Mouse (Mus musculus) heart, embryonic 14.5 days (tissue): ENCODE data around the gene Jtb. TPM values are rescaled to one million over a fixed set of nuclear protein-coding genes. Genes with fewer than 3 reads are reported as not detected.

ENCODE experiments used
- ATAC-seq: fragments of 200-750 bp; cut with Nextera tagmentation; 2 replicates; pipeline ENCODE4 v1.8.0; 2017; ENCODE audit warnings: low read depth, moderate TSS enrichment; ENCODE audit not compliant: insufficient number of reproducible peaks, insufficient read depth, low FRiP score
- H3K27ac ChIP-seq, 2 experiments: fragments of 200-500 bp in 1 of 2; fragments of 300-500 bp in 1 of 2; sonication (generic) in 1 of 2; replicated peaks in 1 of 2; 2 replicates each; pipeline ENCODE4 v1.5.1; 2012 to 2014; ENCODE audit warnings: low read depth in 2 of 2, low read length in 2 of 2, control low read depth in 1 of 2, mild to moderate bottlenecking in 1 of 2, mixed read lengths in 1 of 2; ENCODE audit not compliant: control insufficient read depth in 1 of 2, insufficient read depth in 1 of 2
- H3K27me3 ChIP-seq: fragments of 300-500 bp; sonication (generic); 2 replicates; pipeline ENCODE4 v1.6.1; 2014; ENCODE audit warnings: mild to moderate bottlenecking, low read length, control low read depth; ENCODE audit not compliant: control insufficient read depth, insufficient read depth
- H3K36me3 ChIP-seq: fragments of 300-500 bp; sonication (generic); 2 replicates; pipeline ENCODE4 v1.6.1; 2014; ENCODE audit warnings: mild to moderate bottlenecking, control low read depth, low read length, mixed read lengths; ENCODE audit not compliant: control insufficient read depth, insufficient read depth
- H3K4me1 ChIP-seq, 2 experiments: fragments of 200-500 bp in 1 of 2; fragments of 300-500 bp in 1 of 2; sonication (generic) in 1 of 2; 2 replicates each; pipeline ENCODE4 v1.6.1; 2012 to 2014; ENCODE audit warnings: low read length in 2 of 2, control low read depth in 1 of 2, mixed read lengths in 1 of 2; ENCODE audit not compliant: control insufficient read depth in 2 of 2, insufficient read depth in 2 of 2
- H3K4me2 ChIP-seq: fragments of 300-500 bp; sonication (generic); 2 replicates; pipeline ENCODE4 v1.6.1; 2014; ENCODE audit warnings: mild to moderate bottlenecking, low read length
- H3K4me3 ChIP-seq, 2 experiments: fragments of 200-500 bp in 1 of 2; fragments of 300-500 bp in 1 of 2; sonication (generic) in 1 of 2; 2 replicates each; pipeline ENCODE4 v1.5.1; 2012 to 2014; ENCODE audit warnings: low read length in 2 of 2, mild to moderate bottlenecking in 2 of 2, control low read depth in 1 of 2, low read depth in 1 of 2, moderate library complexity in 1 of 2; ENCODE audit not compliant: control insufficient read depth in 1 of 2, insufficient read depth in 1 of 2
- H3K9ac ChIP-seq: fragments of 300-500 bp; sonication (generic); 2 replicates; pipeline ENCODE4 v1.6.1; 2014; ENCODE audit warnings: mild to moderate bottlenecking, low read length
- H3K9me3 ChIP-seq: fragments of 300-500 bp; sonication (generic); 2 replicates; pipeline ENCODE4 v1.6.1; 2016; ENCODE audit warnings: low read length, control low read depth; ENCODE audit not compliant: control insufficient read depth
- WGBS: fragments of 180-500 bp; shearing (Covaris S2); extraction: QIAGEN DNeasy Blood & Tissue Kit; methylation state at CpG from one replicate; pipeline ENCODE4 v1.1.7; 2014; 5-methylcytosine and 5-hydroxymethylcytosine counted together
- polyA plus RNA-seq: library from polyadenylated mRNA; unstranded; fragments of >200 nt; fragmentation: Nextera tagmentation; extraction: Ambion mirVana; gene quantifications from 2 replicates; pipeline ENCODE4 v1.2.1, GENCODE M21; 2014

Jtb gene
- polyA plus RNA-seq: 95.1 and 96.7 TPM in 2 replicates

DNA sequence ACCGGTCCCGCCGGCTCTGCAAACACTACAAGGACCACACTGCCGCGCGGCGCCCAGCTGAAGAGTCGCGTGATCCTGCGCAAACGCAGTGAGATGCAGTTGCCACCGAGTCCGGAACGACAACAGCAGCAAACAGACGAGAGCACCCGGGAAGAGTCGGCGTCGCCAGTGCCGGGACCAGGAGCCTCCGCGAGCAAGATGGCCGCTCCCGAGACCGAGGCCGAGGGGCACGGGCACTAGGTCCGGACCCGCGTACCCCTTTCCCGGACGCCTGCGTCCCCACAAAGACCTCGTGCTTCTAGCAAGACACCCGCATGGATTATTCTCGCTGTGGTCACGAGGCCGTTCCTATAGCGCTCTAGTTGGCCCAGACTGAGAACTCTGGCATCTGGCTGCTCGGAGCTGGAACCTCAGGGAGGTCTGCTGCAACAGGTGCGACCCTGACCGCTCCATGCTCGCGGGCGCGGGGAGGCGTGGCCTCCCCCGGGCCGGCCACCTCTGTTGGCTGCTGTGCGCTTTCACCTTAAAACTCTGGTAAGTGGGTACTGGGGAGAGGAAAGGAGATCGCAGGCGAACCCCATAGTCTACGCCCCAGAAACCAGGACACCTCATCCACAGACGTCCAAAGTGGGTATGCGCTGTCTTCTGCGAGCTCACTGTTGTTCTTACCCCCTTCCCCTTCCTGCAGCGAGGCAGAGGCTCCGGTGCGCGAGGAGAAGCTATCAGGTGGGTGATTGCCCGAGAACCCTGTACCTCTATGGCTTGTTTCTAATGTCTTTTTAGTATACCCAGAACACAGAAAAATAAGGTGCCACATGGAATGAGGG is at the start of gene Jtb:
TSS of gene Jtb (plus strand) at position 91 of the 827 bp plus-strand sequence.
- H3K27ac ChIP-seq: peak within 1 kb of the TSS; percentile 89 to 90
- H3K4me1 ChIP-seq: peaks cover 0 to 2% of the 10 kb centered on the region in 2 experiments; a peak in 1 of 4 replicates
- WGBS: under 1% methylated on average over 59 of the region's 61 CpGs
- peak within 1 kb of the TSS; percentile 87 to 93 for H3K4me3 ChIP-seq
- peak within 1 kb of the TSS; percentile 82 for H3K4me2 ChIP-seq
- H3K9ac ChIP-seq: peak within 1 kb of the TSS; percentile 89
- ATAC-seq: peak; percentile 95
- peaks cover 35% of the 10 kb centered on the region for H3K36me3 ChIP-seq
- H3K27me3 ChIP-seq: no peaks in the 10 kb centered on the region
- H3K9me3 ChIP-seq: no peaks in the 10 kb centered on the region

DNA sequence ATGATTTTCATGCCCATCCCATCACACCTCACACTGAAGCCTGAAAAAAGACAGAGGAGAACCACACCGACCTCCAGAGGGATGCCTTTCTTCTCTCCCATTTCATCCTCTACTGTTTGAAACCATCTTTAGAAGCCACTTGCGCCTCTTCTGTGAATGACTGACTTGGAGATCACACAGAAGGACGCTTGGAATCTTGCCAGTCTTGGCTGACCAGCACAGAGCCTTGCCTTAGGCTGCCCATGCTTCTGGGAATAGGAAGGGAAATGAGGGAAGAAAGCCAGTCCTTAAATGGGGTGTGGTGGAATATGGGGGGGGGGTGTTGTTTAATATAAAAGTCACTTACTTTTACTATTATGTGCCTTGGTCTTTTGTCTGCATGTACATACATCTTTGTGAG is 47.8 kb upstream of the Jtb start:
- no peak overlapping the region for H3K9ac ChIP-seq
- H3K4me3 ChIP-seq: no peak overlapping the region
- H3K27ac ChIP-seq: no peak overlapping the region
- H3K9me3 ChIP-seq: no peaks in the 10 kb centered on the region
- no peaks in the 10 kb centered on the region for H3K36me3 ChIP-seq
- 70% methylated on average over 3 of the region's 3 CpGs for WGBS
- no peak overlapping the region for H3K4me2 ChIP-seq
- no peaks in the 10 kb centered on the region; a peak in 1 of 4 replicates for H3K4me1 ChIP-seq
- no peak for ATAC-seq
- H3K27me3 ChIP-seq: no peaks in the 10 kb centered on the region

DNA sequence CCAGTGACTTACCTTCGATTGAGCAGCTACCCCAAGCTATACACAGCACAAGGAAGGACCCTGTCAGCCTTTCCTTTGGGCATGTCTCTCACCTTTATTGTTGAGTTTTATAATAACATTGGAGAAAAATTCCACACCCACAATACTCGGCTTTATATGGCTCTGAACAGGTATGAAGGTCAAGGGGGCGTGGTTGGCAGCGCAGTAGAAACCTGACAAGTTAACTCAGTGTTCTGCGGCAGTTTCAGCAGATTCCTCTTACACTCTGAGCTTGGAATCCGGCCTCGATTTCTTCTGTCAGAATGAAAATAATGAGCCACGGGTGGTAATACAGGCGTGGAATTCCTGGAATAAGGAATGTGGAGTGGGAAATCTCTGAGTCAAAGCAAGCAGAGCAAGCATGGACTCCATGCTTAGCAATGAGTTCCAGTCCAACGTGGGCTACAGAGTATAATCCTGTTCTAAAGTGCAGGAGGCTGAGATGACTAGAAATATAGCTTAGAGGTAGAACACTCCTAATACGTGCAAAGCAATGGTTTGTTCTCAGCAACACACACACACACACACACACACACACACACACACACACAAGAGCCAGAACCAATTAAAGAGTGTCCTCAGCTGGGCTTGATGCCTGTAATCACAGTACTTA is 40.4 kb upstream of the Jtb start:
- 72% methylated on average over 11 of the region's 11 CpGs for WGBS
- no peak for ATAC-seq
- Histone ChIP-seq H3K36me3 (no peaks in the 10 kb centered on the region), H3K4me3 (no peak overlapping the region), H3K4me1 (peaks cover 0 to 5% of the 10 kb centered on the region in 2 experiments; a peak in 1 of 4 replicates), H3K27ac (no peak overlapping the region), H3K9me3 (no peaks in the 10 kb centered on the region), H3K4me2 (no peak overlapping the region), H3K27me3 (no peaks in the 10 kb centered on the region), H3K9ac (no peak overlapping the region)

DNA sequence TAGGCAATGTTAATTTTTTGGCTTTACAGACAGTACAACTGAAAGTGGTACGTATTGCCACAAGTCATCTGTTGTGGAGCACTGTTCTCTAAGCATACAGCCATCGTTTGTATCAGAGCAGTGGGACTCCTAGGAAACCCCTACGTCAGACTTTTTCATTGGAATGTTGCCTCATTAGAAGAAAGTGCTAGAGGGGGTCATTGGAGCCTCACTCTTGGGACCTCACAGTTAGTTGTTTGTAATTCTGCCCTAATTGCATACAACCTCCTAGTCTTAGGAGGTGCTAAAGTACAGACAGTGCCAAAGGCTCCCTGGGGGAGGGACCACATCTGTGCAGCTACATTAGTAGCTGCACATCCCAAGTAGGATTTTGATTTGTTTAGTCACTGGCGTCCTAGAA is 36.6 kb upstream of the Jtb start:
- no peak for ATAC-seq
- no peak overlapping the region for H3K9ac ChIP-seq
- H3K4me2 ChIP-seq: no peak overlapping the region
- H3K36me3 ChIP-seq: no peaks in the 10 kb centered on the region
- 72% methylated on average over 4 of the region's 4 CpGs for WGBS
- H3K9me3 ChIP-seq: no peaks in the 10 kb centered on the region
- H3K27ac ChIP-seq: no peak overlapping the region
- H3K4me3 ChIP-seq: no peak overlapping the region
- H3K27me3 ChIP-seq: no peaks in the 10 kb centered on the region
- H3K4me1 ChIP-seq: peaks cover 0 to 5% of the 10 kb centered on the region in 2 experiments; a peak in 1 of 4 replicates

DNA sequence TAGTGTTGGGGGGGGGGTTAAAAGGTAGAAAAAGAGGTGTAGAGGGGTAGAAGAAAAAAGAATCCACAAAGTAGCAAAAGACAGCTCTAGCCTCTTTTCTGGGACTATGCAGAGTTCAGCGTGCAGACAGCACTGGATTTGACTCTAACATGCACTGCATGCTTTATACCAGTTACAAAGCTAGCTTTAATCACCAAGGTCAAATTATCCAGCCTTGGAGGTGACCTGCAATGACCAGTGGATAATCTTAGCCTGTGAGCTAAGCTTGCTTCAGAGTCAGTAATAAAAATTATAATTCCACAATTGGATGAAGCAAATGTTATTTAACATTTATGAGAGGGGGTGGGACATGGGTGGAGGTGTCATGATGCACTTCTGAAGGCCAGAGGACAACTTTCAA is 35.8 kb upstream of the Jtb start:
- no peaks in the 10 kb centered on the region for H3K9me3 ChIP-seq
- no peak for ATAC-seq
- WGBS: 50% methylated on average over 1 of the region's 1 CpGs

DNA sequence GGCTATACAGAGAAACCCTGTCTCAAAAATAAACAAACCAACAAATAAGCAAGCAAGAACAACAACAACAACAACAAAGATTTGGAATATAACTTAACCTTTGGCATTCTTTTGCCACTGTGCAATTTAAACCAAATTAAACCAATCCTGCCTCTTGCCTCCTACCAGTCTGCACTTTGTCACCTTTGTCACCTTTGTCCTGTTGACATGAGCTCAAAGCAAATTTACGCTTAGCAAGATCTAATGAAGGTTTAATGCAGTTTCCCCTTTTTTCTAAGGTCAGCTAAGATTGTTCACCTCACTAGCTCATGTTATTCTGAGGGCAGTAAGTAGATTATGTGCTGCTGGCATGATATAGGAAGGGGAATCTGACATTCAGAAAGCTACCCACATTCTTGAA is 33.8 kb upstream of the Jtb start:
- Histone ChIP-seq H3K9ac (no peak overlapping the region), H3K4me3 (no peak overlapping the region), H3K27ac (no peak overlapping the region), H3K36me3 (no peaks in the 10 kb centered on the region), H3K4me2 (no peak overlapping the region), H3K27me3 (no peaks in the 10 kb centered on the region), H3K4me1 (peaks cover 0 to 5% of the 10 kb centered on the region in 2 experiments; a peak in 1 of 4 replicates), H3K9me3 (no peaks in the 10 kb centered on the region)
- no peak for ATAC-seq
- 44% methylated on average over 1 of the region's 1 CpGs for WGBS

More for the DNA sequence above, 35.8 kb upstream of the Jtb start:
- Histone ChIP-seq H3K4me1 (peaks cover 0 to 5% of the 10 kb centered on the region in 2 experiments; a peak in 1 of 4 replicates), H3K4me3 (no peak overlapping the region), H3K27me3 (no peaks in the 10 kb centered on the region), H3K36me3 (no peaks in the 10 kb centered on the region), H3K27ac (no peak overlapping the region; a peak in 1 of 4 replicates), H3K9ac (no peak overlapping the region), H3K4me2 (no peak overlapping the region)

DNA sequence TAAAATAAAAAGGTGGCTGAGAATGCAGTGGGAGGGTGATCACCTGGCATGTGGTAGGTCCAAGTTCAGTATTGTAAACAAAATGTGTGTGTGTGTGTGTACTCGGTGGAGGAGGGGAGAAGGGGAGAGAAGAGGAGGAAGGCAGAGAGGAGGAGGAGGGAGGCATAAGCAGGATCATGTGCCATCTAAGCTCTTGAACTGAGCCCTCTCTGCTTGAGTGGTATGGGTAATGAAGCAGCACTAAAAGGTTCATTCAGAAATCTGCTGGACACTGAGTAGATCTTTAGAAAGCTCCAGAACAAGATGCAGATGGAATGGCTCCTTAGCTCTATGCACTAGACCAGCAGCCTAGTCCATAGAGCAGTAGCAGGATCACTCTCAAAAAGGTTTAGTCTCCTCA is 28.5 kb upstream of the Jtb start:
- no peak overlapping the region for H3K27ac ChIP-seq
- peaks cover 5% of the 10 kb centered on the region for H3K36me3 ChIP-seq
- H3K4me1 ChIP-seq: peaks cover 0 to 2% of the 10 kb centered on the region in 2 experiments; a peak in 1 of 4 replicates
- H3K9ac ChIP-seq: no peak overlapping the region
- H3K27me3 ChIP-seq: no peaks in the 10 kb centered on the region
- H3K9me3 ChIP-seq: no peaks in the 10 kb centered on the region
- H3K4me3 ChIP-seq: no peak overlapping the region
- WGBS: 73% methylated on average over 1 of the region's 1 CpGs
- ATAC-seq: no peak
- no peak overlapping the region for H3K4me2 ChIP-seq
